Mouse (Mus musculus): Measurements from ENCODE around the gene Lgmn.

Lgmn gene

DNA sequence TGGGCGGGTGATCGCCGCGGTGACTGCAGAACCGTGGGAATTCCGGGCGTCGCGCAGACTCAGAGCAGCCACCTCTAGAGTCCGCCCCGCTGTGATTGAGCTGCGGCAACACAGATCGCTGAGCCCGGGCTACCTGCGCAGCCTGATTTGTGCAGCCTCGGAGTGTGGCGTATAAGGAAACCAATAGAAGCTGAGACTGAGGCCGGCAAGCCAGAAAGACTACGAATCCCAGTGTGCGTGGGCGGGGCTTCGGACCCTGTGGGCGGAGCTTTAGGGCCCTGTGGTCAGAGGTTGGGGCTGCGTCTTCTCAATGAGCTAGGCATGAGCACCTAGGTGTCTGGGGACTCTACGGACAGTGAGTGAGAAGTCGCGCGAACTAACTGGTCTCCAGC is at the start of gene Lgmn:
Gene Lgmn, minus strand, starts transcription at position 182 of the 392 bp plus-strand sequence.
- peak; percentile 98 for DNase-seq (ENCODE audit: low spot score)

DNA sequence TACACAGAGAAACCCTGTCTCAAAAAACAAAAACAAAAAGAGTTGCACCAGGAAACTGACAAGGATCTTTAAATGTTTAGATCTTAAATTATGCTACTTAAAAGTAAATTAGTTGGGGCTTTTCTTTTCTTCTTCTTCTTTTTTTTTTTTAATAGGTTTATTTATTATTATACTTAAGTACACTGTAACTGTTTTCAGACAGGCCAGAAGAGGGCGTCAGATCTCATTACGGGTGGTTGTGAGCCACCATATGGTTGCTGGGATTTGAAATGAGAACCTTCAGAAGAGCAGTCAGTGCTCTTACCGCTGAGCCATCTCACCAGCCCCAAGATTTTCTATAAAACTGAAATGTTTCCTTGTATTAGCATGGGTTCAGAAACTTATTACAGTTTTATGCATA is 45.3 kb upstream of the Lgmn start:
- no peak for DNase-seq (ENCODE audit: low spot score)

DNA sequence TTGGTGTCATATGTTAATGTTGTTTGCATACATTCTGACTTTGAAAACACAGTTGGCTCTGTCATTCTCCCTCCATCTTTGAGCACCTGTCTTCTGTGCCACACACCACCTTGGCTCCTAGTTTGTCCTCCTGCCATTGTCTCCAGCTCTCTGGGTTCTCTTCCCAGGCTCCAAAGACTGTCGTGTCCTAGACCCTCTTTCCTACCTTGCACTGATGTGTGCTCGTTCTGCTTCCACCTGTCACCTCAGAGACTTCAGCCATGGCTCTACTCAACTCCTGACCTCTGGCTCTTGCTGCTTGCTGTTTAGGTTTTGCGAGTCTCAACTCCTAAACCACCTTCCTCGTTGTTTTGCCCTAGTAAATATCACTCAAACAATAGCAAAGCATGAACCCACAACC is 40.9 kb upstream of the Lgmn start:
- DNase-seq (ENCODE audit: low spot score), result no peak

DNA sequence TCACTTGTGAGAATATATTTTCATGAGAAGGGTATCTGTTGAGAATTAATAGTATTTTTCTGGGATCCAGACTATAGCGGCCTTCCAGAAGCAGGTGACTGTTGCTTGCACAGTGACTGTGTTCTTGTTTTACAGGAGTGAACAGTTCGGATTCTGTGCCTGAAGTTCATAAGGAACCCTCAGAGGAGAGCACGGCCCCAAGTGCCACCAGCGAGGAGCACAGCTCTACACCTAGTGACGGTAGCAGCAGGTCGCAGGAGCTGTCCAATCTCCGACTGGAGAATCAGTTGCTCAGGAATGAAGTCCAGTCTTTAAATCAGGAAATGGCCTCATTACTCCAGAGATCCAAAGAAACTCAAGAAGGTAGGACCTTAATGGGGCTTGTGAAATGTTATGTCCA is 34.8 kb upstream of the Lgmn start:
- DNase-seq (ENCODE audit: low spot score), result no peak

DNA sequence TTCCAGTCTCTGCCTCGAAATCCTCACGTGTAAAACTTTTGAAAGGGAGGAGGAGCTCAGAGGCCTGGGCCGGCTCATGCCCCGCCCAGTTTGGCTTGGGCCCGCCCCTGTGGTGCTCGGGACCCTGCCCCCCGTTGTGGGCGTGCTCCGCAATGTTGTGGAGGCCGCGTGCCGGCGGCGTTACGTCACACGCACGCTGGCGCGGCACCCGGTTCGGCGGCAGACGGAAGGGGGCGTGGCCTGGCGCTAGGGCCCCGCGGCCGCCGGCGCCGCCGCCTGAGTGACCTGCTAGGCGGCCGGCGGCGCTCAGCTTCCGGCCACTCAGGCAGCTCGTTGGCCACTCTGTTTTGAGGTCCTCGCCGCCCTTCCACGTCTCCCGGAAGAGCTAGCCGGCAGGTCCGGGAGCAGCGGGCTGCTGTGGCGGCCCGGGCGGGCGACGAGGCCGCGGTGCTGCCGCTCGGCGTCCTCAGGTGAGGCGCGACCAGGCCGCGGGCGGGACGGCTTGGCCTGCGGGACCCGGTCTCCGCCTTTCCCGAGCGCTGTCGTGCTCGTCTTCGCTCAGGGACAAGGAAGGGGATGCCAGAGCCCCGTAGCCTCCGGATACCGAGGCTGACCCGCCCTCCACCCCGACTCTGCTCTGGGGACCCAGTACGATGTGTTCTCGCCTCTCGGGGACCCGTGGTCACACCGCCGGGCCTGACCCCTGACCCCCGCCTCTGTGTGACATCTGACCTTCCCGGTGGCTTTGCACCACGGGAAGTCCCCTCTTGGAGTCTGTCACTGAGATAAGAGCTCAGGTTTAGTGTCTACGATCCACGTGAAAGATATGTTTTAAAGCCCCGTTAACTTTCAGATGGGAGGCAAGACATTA is 29.5 kb upstream of the Lgmn start, which contains the start of gene Golga5:
Gene Golga5, plus strand, starts transcription at position 242 of the 871 bp plus-strand sequence.
- DNase-seq (ENCODE audit: low spot score), result peak; percentile 96

DNA sequence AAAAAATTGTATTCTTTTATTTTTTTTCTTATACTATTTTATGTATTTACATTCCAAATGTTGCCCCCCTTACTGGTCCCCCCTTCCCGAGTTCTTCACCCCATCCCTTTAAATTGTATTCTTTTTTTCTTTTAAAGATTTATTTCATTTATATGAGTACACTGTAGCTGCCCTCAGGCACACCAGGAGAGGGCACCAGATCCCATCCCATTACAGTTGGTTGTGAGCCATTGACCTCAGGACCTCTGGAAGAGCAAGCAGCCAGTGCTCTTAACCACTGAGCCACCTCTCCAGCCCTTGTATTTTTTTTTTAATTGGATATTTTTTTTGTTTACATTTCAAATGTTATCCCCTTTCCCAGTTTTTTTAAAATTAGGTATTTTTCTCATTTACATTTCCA is 28.5 kb upstream of the Lgmn start:
- no peak for DNase-seq (ENCODE audit: low spot score)

DNA sequence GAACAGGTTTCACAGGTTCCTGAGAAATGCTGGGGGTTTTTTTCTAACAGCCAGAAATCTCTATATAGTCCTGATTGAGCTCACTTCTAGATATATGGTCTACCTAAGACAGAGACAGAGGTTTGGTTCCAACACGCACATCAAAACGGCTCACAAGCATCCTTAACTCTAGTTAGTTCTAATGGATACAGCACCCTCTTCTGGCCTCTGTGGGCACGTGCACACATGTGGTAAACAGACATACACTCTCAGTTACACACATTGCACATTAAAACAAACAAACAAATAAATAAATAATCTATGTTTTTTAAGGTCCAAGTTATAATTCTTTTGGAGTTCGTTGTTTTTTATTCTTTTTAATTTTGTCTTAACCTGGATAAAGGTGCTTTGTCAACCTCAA is 25.0 kb upstream of the Lgmn start:
- no peak for DNase-seq (ENCODE audit: low spot score)

DNA sequence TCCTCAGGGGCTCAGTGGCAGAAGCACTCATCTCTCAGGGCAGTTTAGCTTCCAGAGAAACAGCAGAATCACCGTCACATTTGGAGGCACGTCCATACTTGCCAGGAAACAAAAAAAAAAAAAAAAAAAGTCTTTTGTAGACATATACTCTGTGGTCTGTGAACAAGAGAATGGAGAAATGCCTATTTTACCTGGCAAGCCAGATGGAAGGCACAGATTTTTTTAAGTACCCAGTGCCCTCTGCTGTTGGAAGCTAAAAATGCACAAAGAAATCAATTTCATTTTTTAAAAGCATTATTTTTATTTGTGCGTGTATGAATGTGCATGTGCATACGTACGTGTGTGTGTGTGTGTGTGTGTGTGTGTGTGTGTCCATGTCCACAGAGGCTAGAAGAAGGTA is 21.6 kb upstream of the Lgmn start:
- no peak for DNase-seq (ENCODE audit: low spot score)

DNA sequence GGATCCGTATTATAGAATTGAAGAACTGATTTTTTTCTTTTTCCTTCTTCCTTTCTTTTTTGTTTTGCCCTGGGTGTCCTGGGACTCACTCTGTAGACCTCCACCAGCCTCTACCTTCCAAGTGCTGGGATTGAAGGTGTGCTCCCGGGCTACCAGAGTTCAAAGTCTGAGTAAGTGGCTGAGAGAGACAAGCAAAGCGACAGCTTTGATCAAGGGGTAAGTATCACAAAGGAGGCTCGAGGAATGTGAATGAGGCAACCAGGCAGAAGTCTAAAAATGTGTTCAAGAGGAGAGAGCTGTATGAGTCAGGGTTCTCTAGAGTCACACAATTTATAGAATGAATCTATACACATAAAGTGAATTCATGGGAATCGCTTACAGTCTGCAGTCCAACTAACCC is 20.4 kb upstream of the Lgmn start:
- peak; percentile 56 for DNase-seq (ENCODE audit: low spot score)

DNA sequence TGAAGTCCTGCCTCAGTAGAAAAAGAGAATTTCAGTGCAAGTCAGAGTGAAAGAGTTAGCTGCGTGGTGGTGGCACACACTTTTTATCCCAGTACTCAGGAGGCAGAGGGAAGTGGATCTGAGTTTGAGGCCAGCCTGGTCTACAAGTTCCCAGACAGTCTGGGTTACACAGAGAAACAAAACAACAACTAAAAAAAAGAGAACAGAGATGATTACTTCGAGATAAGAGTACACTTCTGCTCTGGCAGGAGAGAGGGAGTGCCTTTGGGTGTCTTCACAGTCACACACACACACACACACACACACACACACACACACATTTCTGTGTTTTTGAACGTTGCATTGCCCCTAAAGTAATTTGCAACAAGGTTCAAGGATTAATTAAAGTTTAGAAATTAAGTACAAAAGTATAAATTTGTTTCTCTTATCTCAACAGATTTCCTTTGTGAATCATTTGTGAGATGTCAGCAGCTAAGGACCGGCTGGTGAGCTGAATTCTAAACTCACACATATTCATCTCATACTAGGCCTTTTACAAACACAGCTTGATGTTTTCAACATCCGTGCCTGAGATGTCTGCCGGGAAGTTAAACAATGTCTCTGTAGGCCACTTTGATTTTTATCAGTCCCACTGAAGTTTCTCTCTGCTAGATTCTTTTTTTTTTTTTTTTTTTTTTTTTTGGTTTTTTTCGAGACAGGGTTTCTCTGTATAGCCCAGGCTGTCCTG is 17.0 kb upstream of the Lgmn start:
- no peak for DNase-seq (ENCODE audit: low spot score)

DNA sequence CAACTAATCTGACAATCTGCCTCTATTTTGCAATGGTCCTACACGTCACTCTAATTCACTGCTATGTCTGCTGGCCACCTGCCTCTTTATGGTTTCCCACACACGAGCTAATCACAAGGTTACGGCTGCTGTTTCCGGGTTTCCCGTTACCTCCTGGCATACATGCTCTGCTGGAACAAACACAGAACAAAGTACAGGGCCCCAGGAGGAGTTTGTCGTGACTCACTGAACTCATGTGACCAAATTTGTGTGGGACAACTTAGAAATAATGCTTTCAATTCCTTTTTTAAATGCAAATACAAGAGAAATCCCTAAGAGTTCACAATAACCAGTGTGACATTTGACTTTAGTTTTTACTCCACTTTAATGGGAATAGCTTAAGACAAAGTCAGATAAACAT is 14.0 kb upstream of the Lgmn start:
- peak; percentile 63 for DNase-seq (ENCODE audit: low spot score)

DNA sequence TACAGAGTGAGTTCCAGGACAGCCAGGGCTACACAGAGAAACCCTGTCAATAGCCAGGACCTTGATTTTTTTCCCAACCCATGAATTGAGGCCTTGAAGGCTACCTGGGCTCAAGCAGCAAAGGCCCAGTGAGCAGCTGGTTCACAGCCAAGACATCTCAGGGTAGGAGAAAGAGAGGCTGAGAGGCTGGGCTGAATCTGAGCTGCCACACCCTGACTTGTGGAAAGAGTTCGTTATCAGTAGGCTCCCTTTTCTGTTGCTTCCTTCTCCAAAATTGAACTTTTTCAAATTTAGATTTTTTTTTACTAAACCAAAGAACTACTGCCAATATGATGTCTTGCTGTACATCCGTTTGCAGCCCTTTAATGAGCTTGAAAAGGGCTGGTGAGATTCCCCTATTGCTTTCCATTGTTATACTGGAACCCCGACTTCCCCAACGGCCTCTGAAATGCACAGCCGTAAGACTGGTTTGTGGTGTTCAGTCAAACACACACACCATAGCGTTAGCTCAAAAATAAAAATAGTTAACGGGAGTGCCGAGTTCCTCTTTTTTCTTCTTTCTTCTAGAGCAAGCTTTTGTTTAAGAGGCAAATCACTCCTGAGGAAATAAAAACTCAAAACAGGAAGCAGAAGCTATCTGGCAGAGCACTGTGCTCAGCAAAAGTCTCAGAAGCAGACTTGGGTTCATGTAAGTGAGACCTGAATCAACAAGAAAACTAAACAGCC is 11.7 kb upstream of the Lgmn start:
- no peak for DNase-seq (ENCODE audit: low spot score)

DNA sequence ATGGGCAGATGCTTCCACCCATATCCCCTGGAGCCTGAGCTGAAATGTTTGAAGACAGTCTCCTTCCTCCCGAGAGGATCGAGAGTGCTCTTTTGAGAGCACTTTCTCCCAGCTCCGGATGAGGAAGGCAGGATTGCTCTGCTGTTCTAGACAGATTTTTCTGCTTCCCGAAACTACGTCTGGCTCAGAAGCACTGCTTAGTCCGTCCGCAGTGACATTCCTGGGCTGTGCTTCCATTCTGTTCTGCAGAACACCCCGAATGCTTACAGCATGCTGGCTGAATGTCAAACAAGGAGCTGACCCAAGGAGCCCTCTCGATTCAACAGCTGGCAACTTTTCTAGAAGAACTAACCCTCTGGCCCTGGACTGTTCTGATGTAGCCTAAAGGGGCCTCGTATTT is 10.8 kb upstream of the Lgmn start:
- DNase-seq (ENCODE audit: low spot score), result no peak

DNA sequence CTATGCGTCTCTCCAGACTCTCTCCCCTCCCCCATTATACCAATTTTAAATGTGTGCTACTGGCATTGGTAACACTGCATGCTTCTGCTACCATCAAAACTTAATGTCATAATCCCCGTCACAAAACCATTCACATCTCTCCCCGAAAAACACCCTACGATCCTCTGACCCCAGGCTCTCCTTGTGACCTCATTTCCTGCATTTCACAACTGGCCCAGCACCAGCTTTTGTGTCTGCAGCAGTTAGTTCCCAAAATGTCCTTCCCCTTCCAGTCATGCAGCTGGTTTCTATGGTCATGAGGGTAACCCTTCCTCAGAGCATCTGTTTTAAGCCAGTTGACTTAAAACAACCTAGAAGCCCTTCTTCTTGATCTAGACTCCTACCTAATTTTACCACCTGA is 5.8 kb upstream of the Lgmn start:
- DNase-seq (ENCODE audit: low spot score), result no peak

DNA sequence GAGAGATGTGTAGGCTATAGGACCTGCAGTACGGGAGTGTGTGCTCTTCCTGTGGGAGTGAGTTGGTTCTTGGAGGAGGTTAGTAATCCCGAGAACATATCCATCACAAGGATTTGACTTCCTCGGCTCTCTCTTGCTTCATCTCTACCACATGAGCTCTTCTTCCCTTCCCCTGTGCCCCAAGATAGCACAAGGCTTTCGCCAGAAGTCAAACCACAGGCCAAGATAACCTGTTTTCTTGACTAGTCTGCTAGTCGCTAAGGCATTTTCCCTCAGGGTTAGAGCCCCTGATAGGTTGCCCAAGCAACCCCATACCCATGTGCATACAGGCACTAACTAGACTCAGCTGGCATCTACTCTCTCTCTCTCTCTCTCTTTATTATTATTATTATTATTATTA is 4.1 kb upstream of the Lgmn start:
- no peak for DNase-seq (ENCODE audit: low spot score)

DNA sequence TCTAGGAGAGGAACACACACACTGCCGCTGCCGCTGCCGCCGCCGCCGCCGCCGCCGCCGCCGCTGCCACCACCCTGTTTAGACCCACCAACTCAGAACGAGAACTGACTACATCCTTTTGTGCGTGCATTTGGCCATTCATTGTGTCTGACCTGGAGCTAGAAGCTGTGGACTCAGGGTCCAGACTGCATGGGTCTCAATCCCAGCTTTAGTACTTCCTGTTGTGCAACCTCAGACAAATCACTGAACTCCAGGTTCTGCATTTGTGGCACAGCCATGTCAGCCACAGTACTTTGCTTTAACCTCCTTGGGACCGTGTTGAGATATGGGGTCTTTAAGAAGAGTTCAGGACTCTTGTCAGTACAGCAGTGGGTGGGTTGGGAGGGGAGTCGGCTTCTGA is 3.0 kb upstream of the Lgmn start:
- no peak for DNase-seq (ENCODE audit: low spot score)

DNA sequence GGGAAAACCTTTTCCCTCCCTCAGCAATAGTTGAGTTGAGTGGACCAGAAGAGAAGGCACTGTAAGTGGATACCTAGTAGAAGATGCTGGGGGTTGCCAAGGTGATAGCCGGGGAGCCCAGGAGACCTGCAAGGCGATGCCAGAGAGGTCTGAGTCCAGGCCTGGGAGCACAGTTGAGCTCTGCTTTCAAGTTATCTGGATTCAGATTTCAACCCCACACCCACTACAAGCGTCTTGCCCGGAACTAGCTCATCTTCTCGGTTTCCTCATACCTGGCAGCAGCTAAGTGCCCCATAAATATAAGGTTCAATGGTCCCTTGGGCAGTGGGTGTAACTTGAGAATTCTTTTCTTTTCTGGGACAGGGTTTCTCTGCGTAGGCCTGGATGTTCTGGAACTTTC is 1.5 kb upstream of the Lgmn start:
- no peak for DNase-seq (ENCODE audit: low spot score)

DNA sequence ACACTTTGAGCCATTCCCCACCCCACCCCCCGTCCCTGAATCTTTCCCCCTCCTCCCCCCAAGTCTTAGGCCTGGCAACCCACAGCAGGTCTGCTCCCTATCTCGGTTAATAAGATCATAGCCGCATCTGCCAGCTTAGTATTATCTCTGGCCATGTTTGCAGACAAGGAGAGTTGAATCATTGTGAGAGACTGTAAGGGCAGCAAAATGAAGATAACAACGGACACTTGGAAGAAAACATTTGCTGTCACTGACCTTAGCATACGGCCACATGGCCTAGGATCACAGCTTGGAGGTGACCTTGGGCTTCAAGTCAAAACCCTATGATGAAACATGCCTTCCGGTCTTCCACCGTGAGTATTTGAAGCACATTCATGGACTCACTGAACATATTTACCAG is 938 bp upstream of the Lgmn start:
- no peak for DNase-seq (ENCODE audit: low spot score)

DNA sequence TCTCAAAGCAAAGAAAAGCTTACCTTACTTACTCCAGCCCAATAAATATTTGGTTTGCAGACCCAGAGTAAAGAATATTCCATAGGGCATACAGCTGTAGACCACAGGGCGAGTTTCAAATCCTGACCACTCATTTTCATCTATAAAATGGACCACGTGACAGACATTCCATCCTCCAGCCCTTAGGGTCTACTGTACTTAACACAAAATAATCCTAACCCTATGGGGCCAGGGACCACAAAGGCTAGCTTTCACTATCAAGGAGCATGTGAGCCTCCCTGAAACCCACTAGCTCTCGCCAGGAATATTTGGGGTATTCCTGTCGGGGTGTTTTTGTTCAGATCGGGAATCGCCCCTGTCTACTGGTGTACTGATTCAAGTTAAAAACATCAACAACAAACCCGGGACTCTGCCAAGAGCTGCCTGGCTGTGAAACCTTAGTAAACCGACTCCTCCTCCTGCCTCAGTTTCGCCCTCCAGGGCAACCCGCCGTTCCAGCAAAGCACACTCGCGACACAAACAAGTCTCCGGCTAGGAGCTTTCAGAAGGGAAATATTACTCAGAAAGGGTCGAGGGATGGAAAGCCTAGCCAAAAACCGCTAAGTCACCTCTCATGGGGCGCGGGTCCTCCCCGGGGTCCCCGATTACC is 506 bp downstream of the Lgmn start:
- DNase-seq (ENCODE audit: low spot score), result no peak

DNA sequence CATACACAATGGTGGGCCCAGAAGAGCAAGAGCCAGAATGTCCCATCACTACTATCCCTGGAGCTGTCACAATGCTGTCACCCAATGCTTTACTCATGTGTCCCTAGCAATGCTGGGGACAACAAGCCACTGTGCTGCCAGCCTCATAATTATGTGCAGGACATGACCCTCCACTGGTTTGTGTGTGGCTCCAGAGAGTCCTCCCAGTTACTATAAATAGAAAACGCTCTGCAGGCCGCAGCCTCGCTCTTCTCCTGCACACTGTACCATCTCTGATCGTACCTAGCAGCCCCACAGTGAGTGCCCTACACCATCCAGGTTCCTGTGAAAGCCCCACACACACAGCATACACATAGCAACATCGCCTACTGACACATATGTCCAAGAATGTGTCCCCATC is 1.7 kb downstream of the Lgmn start:
- DNase-seq (ENCODE audit: low spot score), result no peak

DNA sequence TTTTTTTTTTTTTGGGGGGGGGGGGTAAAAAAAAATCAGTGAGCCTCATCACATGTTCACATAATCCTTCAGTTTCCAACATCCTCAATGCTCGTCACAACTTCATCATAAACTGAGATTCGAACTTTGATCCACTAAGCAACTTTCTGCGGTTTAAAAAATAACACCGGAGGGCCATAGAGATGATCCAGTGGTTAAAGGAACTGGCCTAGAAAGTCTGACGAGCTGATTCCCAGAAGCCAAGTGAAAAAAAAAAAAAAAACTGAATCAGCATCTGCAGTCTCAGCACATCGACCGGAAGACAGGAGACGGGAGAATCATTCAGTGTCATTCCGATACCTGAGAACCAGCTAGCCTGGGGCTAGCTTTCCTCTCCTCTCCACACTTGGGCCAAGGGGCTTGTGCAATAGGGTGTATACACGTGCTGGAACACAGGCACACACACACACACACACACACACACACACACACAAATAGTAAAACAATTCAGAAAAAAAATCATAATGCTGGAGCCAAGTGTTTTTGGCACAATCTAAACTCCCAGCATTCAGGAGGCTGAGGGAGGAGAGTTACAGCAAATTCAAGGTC is 2.6 kb downstream of the Lgmn start:
- peak; percentile 49 for DNase-seq (ENCODE audit: low spot score)

DNA sequence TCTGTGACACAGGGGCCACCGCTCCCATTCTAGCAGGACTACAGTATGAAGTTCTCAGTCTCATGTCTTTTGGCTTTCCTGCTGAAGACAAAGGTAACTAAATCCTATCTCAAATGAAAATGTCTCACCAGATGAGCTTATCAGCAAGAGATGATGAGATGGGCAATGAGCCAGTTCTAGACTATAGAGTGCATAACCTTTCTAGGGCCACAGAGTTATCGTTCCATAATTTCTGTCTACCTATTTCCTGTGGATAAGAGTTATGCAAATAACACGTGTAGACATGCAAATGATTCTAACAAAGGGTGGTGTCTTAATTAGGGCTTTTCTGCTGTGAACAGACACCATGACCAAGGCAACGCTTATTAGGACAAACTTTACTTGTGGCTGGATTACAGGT is 5.5 kb downstream of the Lgmn start:
- DNase-seq (ENCODE audit: low spot score), result no peak
